Mouse (Mus musculus) heart, postnatal 10 days (tissue): Measurements from ENCODE around the gene Surf6. TPM values are rescaled to one million over a fixed set of nuclear protein-coding genes. Genes with fewer than 3 reads are reported as not detected.
"Not testable (repeated sequence)": the region's sequence is repeated elsewhere in the genome, so short reads cannot be mapped to it uniquely, and the experiment has no call there.

Experiments used
- DNase-seq, 2 experiments: peaks; one replicate each; pipeline ENCODE4 v3.0.0; 2021
- intact Hi-C: fragments of 180-260 bp; cut with DNase I; formaldehyde crosslinking; loops from one replicate; pipeline ENCODE4 v1.15.1; 2025
- total RNA-seq, 2 experiments: library from RNA; stranded (reverse); gene quantifications; 2 replicates each; pipeline ENCODE4 v1.2.3; 2021

Surf6 gene
- total RNA-seq, 2 experiments from 2014 or later, result 14.7 to 16.8 TPM

GRCm38 (mm10) chr2:26914148-26914941, 11.7 kb upstream of the Surf6 start:
- intact Hi-C loops, result no loop called here
- no peak for DNase-seq

DNA sequence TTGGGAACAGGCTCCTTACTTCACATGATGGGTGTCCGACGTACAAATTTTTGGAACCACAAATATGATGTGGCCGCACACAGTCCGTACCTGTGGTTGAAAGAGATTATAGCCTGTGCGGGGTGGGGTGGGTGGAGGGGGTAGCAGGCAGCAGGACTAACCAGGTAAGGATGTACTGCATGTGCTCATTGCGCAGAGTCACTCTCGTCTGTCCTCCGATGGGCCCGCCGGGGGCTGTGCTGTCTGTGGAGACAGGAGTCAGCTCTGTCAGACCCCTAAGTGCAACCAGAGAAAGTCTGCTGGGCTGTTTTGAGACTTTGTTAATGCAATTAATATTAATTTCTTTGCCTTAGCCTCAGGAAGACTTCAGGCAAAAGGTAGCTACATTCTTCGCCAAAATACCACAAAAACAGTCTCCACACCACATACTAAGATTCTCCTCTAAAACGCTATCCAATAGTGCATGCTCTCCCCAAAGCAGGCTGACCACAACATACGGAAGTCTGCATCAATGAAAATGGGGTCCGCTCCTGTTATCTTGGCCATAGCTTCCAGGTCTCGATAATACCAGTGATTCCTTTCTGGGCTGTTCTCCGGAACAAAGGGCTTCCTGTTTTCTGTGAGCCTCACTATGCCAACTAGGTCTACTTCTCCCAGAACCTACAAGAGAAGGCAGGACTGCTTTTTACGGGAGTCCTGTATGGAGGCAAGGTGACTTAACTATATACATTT, 10.9 kb upstream of the Surf6 start:
- intact Hi-C loops, result no loop called here

DNA sequence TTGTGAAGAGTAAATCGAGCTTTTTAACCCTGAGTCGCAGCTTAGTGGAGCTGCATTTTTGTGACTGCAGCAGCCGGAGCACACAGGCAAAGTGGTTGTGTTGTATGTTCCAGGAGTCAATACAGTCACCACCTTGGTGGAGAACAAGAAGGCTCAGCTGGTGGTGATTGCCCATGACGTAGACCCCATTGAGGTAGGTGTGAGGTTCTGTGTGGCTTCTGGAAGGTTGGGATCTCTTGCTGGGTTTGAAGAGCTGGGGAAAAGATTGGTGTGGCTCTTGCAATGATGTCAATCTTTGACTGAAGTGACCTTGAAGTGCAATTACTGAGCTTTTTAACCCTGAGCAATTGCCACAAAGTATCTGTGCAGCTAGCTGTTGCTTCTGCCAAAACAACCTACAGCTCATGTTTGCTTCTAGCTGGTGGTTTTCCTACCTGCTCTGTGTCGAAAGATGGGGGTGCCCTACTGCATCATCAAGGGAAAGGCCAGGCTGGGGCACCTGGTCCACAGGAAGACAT, 9.6 kb upstream of the Surf6 start:
- no peak for DNase-seq
- intact Hi-C loops, result no loop called here

More for the DNA sequence above, 10.9 kb upstream of the Surf6 start:
- DNase-seq, result no peak

- intact Hi-C loops, result loop anchor here (2.0 kb wide), 1 partner anchor 22 kb away; the partner anchor contains the start of gene Surf4
- peak in 1 of 2 experiments; percentile 83 for DNase-seq
These were observed 8.5 kb upstream of the Surf6 start for GRCm38 (mm10) chr2:26910994-26911765.

- peak; percentile 100 for DNase-seq
- intact Hi-C loops, result loop anchor here (2.0 kb wide), 1 partner anchor 22 kb away; the partner anchor contains the start of gene Surf4
These were observed 7.7 kb upstream of the Surf6 start, which contains the start of the genes Med22 and Rpl7a for GRCm38 (mm10) chr2:26910124-26910993. Med22 (minus strand) TSS chr2:26910677. Rpl7a (plus strand) TSS chr2:26910764.

DNA sequence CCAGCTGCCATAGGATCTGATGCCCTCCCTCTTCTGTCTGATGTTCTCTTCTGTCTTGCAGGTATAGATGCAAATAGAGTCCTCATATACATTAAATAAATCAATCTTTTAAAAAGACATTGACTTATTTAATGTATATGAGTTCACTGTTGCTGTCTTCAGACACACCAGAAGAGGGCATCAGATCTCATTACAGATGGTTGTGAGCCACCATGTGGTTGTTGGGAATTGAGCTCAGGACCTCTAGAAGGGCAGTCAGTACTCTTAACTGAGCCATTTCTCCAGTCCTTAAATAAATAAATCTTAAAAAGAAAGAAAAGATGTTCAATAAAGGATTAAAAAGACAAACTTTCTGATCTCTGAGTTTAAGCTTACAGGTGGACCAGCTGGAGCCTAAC, 6.7 kb upstream of the Surf6 start:
- DNase-seq, result no peak
- intact Hi-C loops, result loop anchor here (5.0 to 10.0 kb wide), 2 partner anchors 265 to 328 kb away; no protein-coding TSS in a partner anchor

- DNase-seq, result no peak
- intact Hi-C loops, result loop anchor here (5.0 to 10.0 kb wide), 2 partner anchors 264 to 328 kb away; no protein-coding TSS in a partner anchor
These were observed 6.2 kb upstream of the Surf6 start for GRCm38 (mm10) chr2:26908710-26909386.

DNA sequence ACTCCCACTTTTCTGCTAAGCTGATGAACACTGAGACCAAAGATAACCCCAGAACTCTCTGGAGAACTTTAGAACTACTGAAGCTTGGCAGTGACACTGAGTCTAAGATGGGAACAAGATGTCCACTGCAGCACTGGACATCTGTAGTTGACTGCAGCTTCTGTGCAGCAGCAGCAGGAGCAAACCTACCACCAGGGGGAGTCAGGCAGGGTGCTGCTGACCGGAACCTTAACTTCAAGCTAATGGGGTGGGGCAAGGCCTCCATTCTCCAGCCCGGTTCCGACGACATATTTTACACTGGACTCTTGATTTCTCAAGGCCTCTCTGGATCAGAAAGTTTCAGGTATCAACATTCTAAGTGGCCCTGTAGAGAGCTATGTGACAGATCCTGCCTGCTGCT, 4.4 kb upstream of the Surf6 start:
- peak; percentile 48 to 72 for DNase-seq
- intact Hi-C loops, result loop anchor here (5.0 to 10.0 kb wide), 2 partner anchors 262 to 330 kb away; no protein-coding TSS in a partner anchor

DNA sequence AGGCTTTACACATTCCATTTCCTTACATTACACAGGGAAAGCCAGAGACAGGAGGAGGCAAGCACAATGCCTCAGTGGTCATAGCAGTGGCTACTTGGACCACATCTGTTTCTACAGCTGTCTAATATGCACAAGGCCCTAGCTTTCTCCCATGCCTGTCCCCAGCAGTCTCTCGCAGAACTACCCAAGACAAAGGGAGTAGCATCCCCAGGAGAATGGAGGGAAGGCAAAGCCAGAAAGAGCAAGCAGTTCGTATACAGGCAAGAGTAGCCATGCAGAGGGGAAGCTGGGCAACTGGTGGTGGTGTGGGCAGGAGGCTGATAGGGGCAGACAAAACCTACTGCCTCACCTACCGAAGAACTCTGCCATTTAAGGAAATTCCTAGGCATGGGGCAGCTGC, 3.8 kb upstream of the Surf6 start:
- intact Hi-C loops, result loop anchor here (5.0 to 10.0 kb wide), 2 partner anchors 262 to 331 kb away; no protein-coding TSS in a partner anchor
- no peak for DNase-seq

DNA sequence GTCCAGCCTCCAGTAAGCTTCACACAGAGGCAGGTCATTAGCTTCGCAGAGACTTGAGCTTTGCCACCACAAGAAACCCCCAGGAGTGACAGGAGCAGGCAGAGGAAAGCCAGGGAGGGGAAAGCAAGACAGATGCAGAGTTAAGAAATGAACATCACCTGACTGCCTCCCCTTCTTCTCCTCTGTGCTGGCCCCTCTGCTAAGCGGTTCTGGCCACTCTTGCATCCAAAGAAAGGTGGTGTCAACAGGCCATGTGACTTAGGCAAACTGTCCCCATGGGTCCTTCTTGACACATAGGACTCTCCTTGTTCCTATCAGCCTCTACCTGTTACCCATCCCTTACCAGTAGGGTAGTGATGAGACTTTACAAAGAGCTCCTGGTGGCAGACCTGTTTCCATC, 3.3 kb upstream of the Surf6 start:
- intact Hi-C loops, result loop anchor here (5.0 to 10.0 kb wide), 2 partner anchors 261 to 331 kb away; no protein-coding TSS in a partner anchor

DNA sequence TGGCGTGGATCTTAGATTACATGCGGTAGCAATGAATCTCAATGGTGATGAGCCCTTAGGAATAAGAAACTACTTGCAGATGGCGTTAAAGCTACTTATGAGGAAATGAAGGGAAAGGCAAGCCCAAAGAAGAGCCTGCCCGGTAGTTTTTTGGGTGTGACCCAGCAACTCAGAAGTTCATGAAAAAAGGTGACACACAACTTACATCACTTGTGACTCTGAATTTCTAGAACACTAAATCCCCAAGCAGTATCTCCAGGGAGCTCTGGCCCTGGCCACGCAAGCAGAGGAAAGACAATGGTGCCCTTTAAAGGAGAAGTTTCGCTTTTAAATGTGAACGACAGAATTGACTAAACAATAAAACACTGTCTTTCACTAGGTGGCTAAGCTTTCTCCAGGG, 632 bp upstream of the Surf6 start:
- intact Hi-C loops, result loop anchor here (10.0 kb wide), 1 partner anchor 259 kb away; no protein-coding TSS in a partner anchor
- no peak for DNase-seq

More for the DNA sequence above, 3.3 kb upstream of the Surf6 start:
- no peak for DNase-seq

DNA sequence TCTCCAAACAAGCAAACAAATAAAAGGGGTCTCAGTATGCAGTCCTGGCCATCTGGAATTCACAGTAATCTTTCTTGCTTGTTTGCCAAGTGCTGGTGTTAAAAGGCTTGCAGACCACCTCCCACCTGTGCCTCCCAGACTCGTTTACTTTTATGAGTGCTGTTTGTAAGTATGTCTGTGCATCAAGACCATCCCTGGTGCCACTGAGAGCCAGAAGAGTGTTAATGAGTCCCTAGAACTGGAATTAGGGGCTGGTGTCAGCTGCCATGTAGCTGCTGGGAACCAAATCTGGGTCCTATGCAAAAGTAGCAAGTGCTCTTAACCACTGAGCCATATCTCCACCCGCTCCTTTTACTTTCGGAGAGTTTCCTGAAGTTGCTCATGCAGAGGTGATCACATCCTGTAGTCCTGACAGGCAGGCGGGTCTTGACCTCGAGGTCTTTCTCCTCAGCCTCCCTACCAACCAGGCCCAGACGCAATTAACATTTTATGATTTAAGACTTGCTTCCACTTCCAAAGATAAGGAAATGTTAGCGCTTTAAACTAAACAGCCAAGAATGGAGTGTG, 762 bp downstream of the Surf6 start:
- intact Hi-C loops, result loop anchor here (10.0 kb wide), 1 partner anchor 257 kb away; no protein-coding TSS in a partner anchor
- DNase-seq, result no peak

- DNase-seq, result no peak
- intact Hi-C loops, result loop anchor here (10.0 kb wide), 1 partner anchor 256 kb away; no protein-coding TSS in a partner anchor
These were observed 1.9 kb downstream of the Surf6 start for GRCm38 (mm10) chr2:26900731-26901130.

- no peak for DNase-seq
- intact Hi-C loops, result no loop called here
These were observed 6.8 kb downstream of the Surf6 start for GRCm38 (mm10) chr2:26895898-26896297.

GRCm38 (mm10) chr2:26886170-26886569, 16.5 kb downstream of the Surf6 start:
- intact Hi-C loops, DNase-seq: not testable (repeated sequence)

DNA sequence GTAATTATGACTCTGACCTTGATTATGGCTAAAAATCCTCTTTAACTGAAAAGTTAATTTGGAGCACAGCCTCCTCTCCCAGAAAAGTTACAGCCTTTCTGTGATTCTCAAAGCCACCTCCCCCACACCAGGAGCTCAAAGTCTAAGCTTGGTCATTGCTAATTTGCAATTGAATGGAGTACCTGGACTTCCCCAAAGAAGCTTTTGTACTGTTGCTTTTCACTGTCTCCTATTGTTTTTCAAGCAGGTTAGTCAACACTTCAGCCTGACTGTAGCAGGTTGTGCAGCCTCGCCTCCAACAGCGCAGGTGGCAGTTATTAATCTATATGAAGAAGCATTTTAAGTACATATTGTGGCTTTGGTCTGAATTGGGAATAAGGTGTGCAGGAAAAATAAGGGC, 17.1 kb downstream of the Surf6 start:
- intact Hi-C loops, DNase-seq: not testable (repeated sequence)

DNA sequence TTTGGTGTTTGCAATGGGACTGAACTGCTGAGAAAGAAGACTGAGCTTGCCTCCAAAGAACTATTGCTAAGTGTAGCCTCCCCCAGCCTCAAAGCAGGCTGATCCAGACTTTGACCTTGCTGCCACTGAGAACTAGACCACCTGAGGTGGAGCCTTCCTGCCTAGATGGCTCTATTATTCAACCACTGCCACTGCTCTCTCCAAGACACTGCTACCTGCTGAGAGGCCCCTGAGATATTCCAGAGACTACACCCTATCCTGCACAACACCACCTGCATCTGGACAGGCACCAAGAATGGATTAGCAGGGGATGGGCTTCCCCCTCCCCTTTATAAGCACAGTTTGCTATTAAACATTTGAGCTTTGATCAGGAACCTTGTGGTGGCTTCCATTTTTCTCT, 24.1 kb downstream of the Surf6 start:
- no peak for DNase-seq
- intact Hi-C loops, result no loop called here

- intact Hi-C loops, result no loop called here
- no peak for DNase-seq
These were observed 32.0 kb downstream of the Surf6 start for GRCm38 (mm10) chr2:26870666-26871065.
